In genomic region chr8:69749544-69750454, GRCm38 (mm10) we compare ENCODE assay signal across 8 mouse cellular contexts. TPM values are rescaled to one million over a fixed set of nuclear protein-coding genes. Genes with fewer than 3 reads are reported as not detected.
DNase-seq lines count a peak whose midpoint lies in the region; ATAC-seq and TF ChIP-seq lines count a peak whose summit lies in the region.

Gene Zfp963, minus strand, starts transcription at chr8:69749970.

- peaks cover 56% of the 10 kb centered on the region for H3K4me1 ChIP-seq in erythroblast, embryonic 14.5 days (ENCODE audit: control insufficient read depth)
- H3K4me1 ChIP-seq in heart, embryonic 11.5 days (ENCODE audit: control insufficient read depth, insufficient read depth, low read length): peaks cover 4% of the 10 kb centered on the region; the same call in 1 of the 2 replicates
- peaks cover 4% of the 10 kb centered on the region; the same call in 1 of the 2 replicates for H3K4me1 ChIP-seq in kidney, embryonic 16.5 days (ENCODE audit: insufficient read depth, low read length)
- H3K4me1 ChIP-seq in liver, adult 2 months (ENCODE audit: control insufficient read depth, insufficient read depth, low read length): no peaks in the 10 kb centered on the region; the same call in 1 of the 2 replicates

- peak; percentile 98 for ATAC-seq in heart, embryonic 11.5 days (replicated peaks; ENCODE audit: insufficient number of reproducible peaks, low FRiP score, low TSS enrichment)
- ATAC-seq in kidney, embryonic 16.5 days (ENCODE audit: low FRiP score, low TSS enrichment): peak; percentile 99

- no peaks in the 10 kb centered on the region for H3K9me3 ChIP-seq in erythroblast, embryonic 14.5 days (ENCODE audit: control insufficient read depth, low read length)
- H3K9me3 ChIP-seq in heart, embryonic 11.5 days (replicated peaks; ENCODE audit: control insufficient read depth, low read length): no peaks in the 10 kb centered on the region
- H3K9me3 ChIP-seq in kidney, embryonic 16.5 days (ENCODE audit: low read length): no peaks in the 10 kb centered on the region

- TF ChIP-seq POLR2A in brain, embryonic 14.5 days (IDR thresholded peaks at IDR 0.05; ENCODE audit: borderline replicate concordance, extremely low read depth, insufficient read depth, insufficient read length, poor library complexity, severe bottlenecking): peak; percentile 99
- peak; percentile 90 for TF ChIP-seq POLR2A in liver, adult 2 months (IDR thresholded peaks at IDR 0.05; ENCODE audit: extremely low read depth, insufficient read depth, low read length)
- TF ChIP-seq POLR2A in myocyte (IDR thresholded peaks at IDR 0.05; ENCODE audit: insufficient read length, low read depth): peak; percentile 99

- 3% methylated on average over 48 of the region's 48 CpGs for WGBS in heart, embryonic 11.5 days (ENCODE audit: insufficient replicate concordance)
- 2% methylated on average over 48 of the region's 48 CpGs for WGBS in kidney, embryonic 16.5 days
- 4% methylated on average over 48 of the region's 48 CpGs for WGBS in liver, adult 2 months

- H3K9ac ChIP-seq in heart, embryonic 11.5 days (ENCODE audit: low read depth, low read length): peak within 1 kb of the TSS; percentile 95
- H3K9ac ChIP-seq in kidney, embryonic 16.5 days (replicated peaks; ENCODE audit: low read length): peak within 1 kb of the TSS; percentile 92
- H3K9ac ChIP-seq in liver, adult 2 months (ENCODE audit: low read depth, low read length): peak within 1 kb of the TSS; percentile 95

- H3K79me3 ChIP-seq in C2C12 (ENCODE audit: low read depth): no peaks in the 10 kb centered on the region

- H3ac ChIP-seq in C2C12 (ENCODE audit: control insufficient read depth, insufficient read length, low read depth): peak within 1 kb of the TSS; percentile 98
- peak within 1 kb of the TSS; percentile 73 for H3ac ChIP-seq in myocyte (ENCODE audit: control insufficient read depth, insufficient read length)

- H3K4me2 ChIP-seq in heart, embryonic 11.5 days: peak within 1 kb of the TSS; percentile 62
- H3K4me2 ChIP-seq in kidney, embryonic 16.5 days (replicated peaks; ENCODE audit: low read depth, low read length): peak within 1 kb of the TSS; percentile 55
- peak within 1 kb of the TSS; percentile 90 for H3K4me2 ChIP-seq in myocyte (ENCODE audit: low read depth)

- peak; percentile 98 for DNase-seq in brain, embryonic 14.5 days (ENCODE audit: low read depth)
- peak; percentile 95 for DNase-seq in liver, adult 2 months (ENCODE audit: extremely low read depth, low read depth, low spot score)
- peak; percentile 97 for DNase-seq in splenic B cell, adult 2 months (ENCODE audit: low read depth, low spot score)

- H3K79me2 ChIP-seq in C2C12 (ENCODE audit: control insufficient read depth, insufficient read depth): no peaks in the 10 kb centered on the region
- peaks cover 2% of the 10 kb centered on the region; the same call in 1 of the 2 replicates for H3K79me2 ChIP-seq in liver, adult 2 months (ENCODE audit: control insufficient read depth, insufficient read depth, low read length)
- H3K79me2 ChIP-seq in myocyte (ENCODE audit: control insufficient read depth, insufficient read depth): no peaks in the 10 kb centered on the region

- no peak for TF ChIP-seq CTCF in C2C12 (IDR thresholded peaks at IDR 0.05; ENCODE audit: control insufficient read depth, insufficient read depth, insufficient read length)
- no peak for TF ChIP-seq CTCF in brain, embryonic 14.5 days (IDR thresholded peaks at IDR 0.05; ENCODE audit: borderline replicate concordance, extremely low read depth, insufficient read depth, insufficient read length)
- no peak for TF ChIP-seq CTCF in liver, adult 2 months (IDR thresholded peaks at IDR 0.05; ENCODE audit: low read depth, low read length)

- H3K36me3 ChIP-seq in C2C12 (ENCODE audit: control insufficient read depth, insufficient read depth) (no peaks in the 10 kb centered on the region), myocyte (ENCODE audit: control insufficient read depth, insufficient read depth) (no peaks in the 10 kb centered on the region)
- peaks cover 8% of the 10 kb centered on the region for H3K36me3 ChIP-seq in erythroblast, embryonic 14.5 days (ENCODE audit: control insufficient read depth)
- no peaks in the 10 kb centered on the region for H3K36me3 ChIP-seq in heart, embryonic 11.5 days (ENCODE audit: control insufficient read depth, insufficient read depth, low read length)
- H3K36me3 ChIP-seq in kidney, embryonic 16.5 days (ENCODE audit: insufficient read depth, low read length): no peaks in the 10 kb centered on the region
- H3K36me3 ChIP-seq in liver, adult 2 months (ENCODE audit: control insufficient read depth, insufficient read depth, low read length): no peaks in the 10 kb centered on the region
- H3K36me3 ChIP-seq in splenic B cell, adult 2 months (ENCODE audit: control insufficient read depth, insufficient read depth, low read length, poor library complexity, severe bottlenecking): no peaks in the 10 kb centered on the region

- peak within 1 kb of the TSS; percentile 99 for H3K27ac ChIP-seq in heart, embryonic 11.5 days (ENCODE audit: low read depth, low read length)
- H3K27ac ChIP-seq in kidney, embryonic 16.5 days (ENCODE audit: low read length): peak within 1 kb of the TSS; percentile 99
- H3K27ac ChIP-seq in liver, adult 2 months (replicated peaks; ENCODE audit: insufficient read depth, low read depth, low read length): peak within 1 kb of the TSS; percentile 95

- H3K4me3 ChIP-seq in C2C12 (ENCODE audit: insufficient read depth, poor library complexity, severe bottlenecking) (peak within 1 kb of the TSS; percentile 45), myocyte (peak within 1 kb of the TSS; percentile 24)
- peak within 1 kb of the TSS; percentile 80 for H3K4me3 ChIP-seq in erythroblast, embryonic 14.5 days (replicated peaks)
- H3K4me3 ChIP-seq in heart, embryonic 11.5 days (ENCODE audit: low read depth, low read length): peak within 1 kb of the TSS; percentile 80
- peak within 1 kb of the TSS; percentile 78 for H3K4me3 ChIP-seq in kidney, embryonic 16.5 days (ENCODE audit: low read length)
- H3K4me3 ChIP-seq in liver, adult 2 months (ENCODE audit: insufficient read depth, low read depth, low read length): peak within 1 kb of the TSS; percentile 82

- H3K27me3 ChIP-seq in C2C12 (ENCODE audit: control insufficient read depth, insufficient read depth, insufficient read length) (no peaks in the 10 kb centered on the region), myocyte (ENCODE audit: control insufficient read depth, insufficient read depth, insufficient read length) (no peaks in the 10 kb centered on the region)
- no peaks in the 10 kb centered on the region for H3K27me3 ChIP-seq in erythroblast, embryonic 14.5 days (ENCODE audit: control insufficient read depth)
- no peaks in the 10 kb centered on the region for H3K27me3 ChIP-seq in heart, embryonic 11.5 days (ENCODE audit: control insufficient read depth, insufficient read depth, low read length)
- H3K27me3 ChIP-seq in kidney, embryonic 16.5 days (ENCODE audit: insufficient read depth, low read length): no peaks in the 10 kb centered on the region
- no peaks in the 10 kb centered on the region for H3K27me3 ChIP-seq in liver, adult 2 months (ENCODE audit: control insufficient read depth, insufficient read depth, low read length)
- no peaks in the 10 kb centered on the region for H3K27me3 ChIP-seq in splenic B cell, adult 2 months (ENCODE audit: control insufficient read depth, insufficient read depth, low read length, poor library complexity, severe bottlenecking)

TF ChIP-seq in C2C12, 6 proteins besides CTCF, POLR2A, EP300 and RAD21:
- TF ChIP-seq USF1 (IDR thresholded peaks at IDR 0.05; ENCODE audit: low read depth): no peak

TF ChIP-seq in myocyte, 11 proteins besides CTCF, POLR2A, EP300 and RAD21:
- TF ChIP-seq MYOD1 (IDR thresholded peaks at IDR 0.05; ENCODE audit: control insufficient read depth in 1 of 3, insufficient read length in 2 of 3, low read depth in 2 of 3) (peak in 2 of 3 experiments; percentile 7 to 17), USF1 (IDR thresholded peaks at IDR 0.05; ENCODE audit: low read depth) (no peak), SRF (IDR thresholded peaks at IDR 0.05; ENCODE audit: control insufficient read depth, insufficient read length, low read depth) (no peak), REST (IDR thresholded peaks at IDR 0.05; ENCODE audit: insufficient read depth, insufficient read length) (peak; percentile 22), POLR2AphosphoS2 (IDR thresholded peaks at IDR 0.05; ENCODE audit: insufficient read length, low read depth) (peak; percentile 100), TCF12 (IDR thresholded peaks at IDR 0.05; ENCODE audit: insufficient read depth, poor library complexity, severe bottlenecking) (no peak), MAX (IDR thresholded peaks at IDR 0.05; ENCODE audit: low read depth) (no peak), MYOG (IDR thresholded peaks at IDR 0.05; ENCODE audit: control insufficient read depth in 1 of 3, insufficient read depth in 1 of 3, insufficient read length in 2 of 3, low read depth in 2 of 3) (peak in 1 of 3 experiments; percentile 15), CEBPB (IDR thresholded peaks at IDR 0.05; ENCODE audit: insufficient read depth, poor library complexity, severe bottlenecking) (no peak), TCF3 (IDR thresholded peaks at IDR 0.05; ENCODE audit: insufficient read length, low read depth) (no peak)

RNA-seq across cellular contexts. Expression of gene Zfp963, which starts in this region (rescaled TPM):
- polyA plus RNA-seq in C2C12 (2012; fragmentation: generic; extraction: Trizol): 0.42 TPM
- polyA plus RNA-seq in brain, embryonic 14.5 days (2012; rRNA removed): 9.4 and 9.6 TPM in 2 replicates
- polyA plus RNA-seq in erythroblast, embryonic 14.5 days (2012): 0.10 TPM in 1 of 2 replicates, not detected in the other
- 3.6 and 4.0 TPM in 2 replicates for polyA plus RNA-seq in heart, embryonic 11.5 days (2014; fragmentation: Nextera tagmentation; extraction: Ambion mirVana)
- polyA plus RNA-seq in kidney, embryonic 16.5 days (2015; fragmentation: Nextera tagmentation; extraction: Ambion mirVana): 6.8 and 8.4 TPM in 2 replicates
- 4.0 and 4.1 TPM in 2 replicates for total RNA-seq in liver, adult 2 months (2014; rRNA removed)
- polyA plus RNA-seq in liver, adult 2 months (2012; rRNA removed): 1.4 and 1.7 TPM in 2 replicates
- 0.97 TPM for polyA plus RNA-seq in myocyte (2012; fragmentation: generic; extraction: Trizol)

Comparison
In these comparisons a context has a peak if more than half of its experiments do, and no peak if none do; other contexts are left out.
1. Peak in every context shown above with its lines: DNase-seq, ATAC-seq, H3K4me3 ChIP-seq and H3K27ac ChIP-seq.
2. H3K4me3 ChIP-seq: peak in every context shown above with its lines; median percentile 82 in liver, adult 2 months; 80 in erythroblast, embryonic 14.5 days; 80 in heart, embryonic 11.5 days; 78 in kidney, embryonic 16.5 days; 45 in C2C12; 24 in myocyte.